Mouse (Mus musculus) thymus, postnatal 25 days (tissue): ENCODE measurements around the gene Arhgap17.

ENCODE experiments used
- DNase-seq: peaks from one replicate; pipeline ENCODE4 v3.0.0; 2022

Arhgap17 gene

GRCm38 (mm10) chr7:123276568-123276967 is 93.1 kb downstream of the Arhgap17 start:
- no peak for DNase-seq

DNA sequence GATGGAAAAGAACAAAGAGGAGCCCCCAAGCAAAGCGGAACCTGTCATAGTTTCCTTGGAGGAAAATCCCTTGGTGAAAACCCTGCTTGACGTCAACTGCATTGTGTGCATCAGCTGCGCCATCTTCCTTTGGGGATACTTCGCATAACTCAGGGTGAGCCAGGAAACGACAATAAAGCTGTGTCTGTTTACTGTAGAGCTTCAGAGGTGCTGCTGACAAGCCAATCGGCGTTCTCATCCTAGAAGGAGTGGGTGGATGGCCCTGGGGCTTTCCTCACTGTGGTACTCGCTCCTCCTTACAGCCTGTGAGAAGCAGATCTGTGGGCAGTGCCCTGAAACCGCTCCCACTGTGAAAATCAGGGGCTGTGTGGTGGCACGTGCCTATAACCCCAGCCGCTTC is 96.7 kb downstream of the Arhgap17 start:
- DNase-seq, result no peak

- DNase-seq, result no peak
Measured at GRCm38 (mm10) chr7:123258103-123258502, 111.6 kb downstream of the Arhgap17 start.

DNA sequence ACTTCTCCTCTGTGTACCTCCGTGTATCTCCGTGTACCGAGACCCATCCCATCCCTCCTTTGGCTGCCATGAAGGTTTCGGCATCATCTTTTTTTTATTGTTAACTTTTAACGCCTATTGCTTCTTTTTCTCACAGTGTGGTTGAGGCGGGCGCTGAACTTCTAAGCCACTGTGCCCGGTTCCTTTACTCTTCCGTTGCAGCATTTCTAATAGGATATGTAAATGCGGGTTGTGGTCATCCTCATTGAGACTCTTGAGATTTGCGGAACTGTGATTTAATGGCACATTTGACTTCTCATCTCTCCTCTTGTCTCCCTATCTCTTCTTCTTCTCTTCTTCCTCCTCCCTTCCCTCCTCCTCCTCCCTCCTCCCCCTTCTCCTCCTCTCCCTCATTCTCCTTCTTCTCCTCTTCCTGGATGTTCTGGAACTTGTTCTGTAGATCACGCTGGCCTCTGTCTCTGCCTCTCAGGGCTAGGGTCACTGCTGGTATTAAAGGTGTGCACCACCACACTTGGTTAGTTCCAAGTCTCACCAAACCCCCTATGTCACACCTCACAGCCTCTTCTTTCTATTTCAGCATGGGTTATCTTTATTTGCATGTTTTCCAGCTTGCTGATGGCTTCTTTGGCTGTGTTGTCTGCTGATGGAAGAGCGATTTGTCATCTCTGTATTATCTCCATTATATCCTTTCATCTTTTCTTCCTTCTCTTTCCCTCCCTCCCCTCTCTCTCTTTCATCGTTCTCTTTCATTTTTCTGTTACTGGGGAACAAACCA is 115.3 kb downstream of the Arhgap17 start:
- DNase-seq, result no peak

DNA sequence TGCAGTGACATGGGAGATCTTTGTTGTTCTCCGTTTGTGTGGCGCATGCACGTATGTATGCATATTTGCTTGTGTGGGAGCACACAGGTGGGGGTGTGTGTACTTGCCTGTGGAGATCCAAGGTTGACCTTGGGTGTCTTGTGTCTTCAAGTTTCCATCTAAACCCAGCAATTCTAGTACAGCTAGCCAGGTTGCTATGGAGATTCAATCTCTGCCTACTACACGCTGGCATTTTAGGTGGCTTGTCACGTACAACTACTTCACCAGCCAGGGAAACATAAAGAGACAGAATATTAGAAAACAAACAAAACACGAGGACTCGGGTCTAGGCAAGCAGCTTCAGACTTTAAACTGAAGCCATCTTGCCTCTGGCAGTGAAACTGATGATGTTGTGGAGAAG is 116.3 kb downstream of the Arhgap17 start:
- DNase-seq, result no peak

DNA sequence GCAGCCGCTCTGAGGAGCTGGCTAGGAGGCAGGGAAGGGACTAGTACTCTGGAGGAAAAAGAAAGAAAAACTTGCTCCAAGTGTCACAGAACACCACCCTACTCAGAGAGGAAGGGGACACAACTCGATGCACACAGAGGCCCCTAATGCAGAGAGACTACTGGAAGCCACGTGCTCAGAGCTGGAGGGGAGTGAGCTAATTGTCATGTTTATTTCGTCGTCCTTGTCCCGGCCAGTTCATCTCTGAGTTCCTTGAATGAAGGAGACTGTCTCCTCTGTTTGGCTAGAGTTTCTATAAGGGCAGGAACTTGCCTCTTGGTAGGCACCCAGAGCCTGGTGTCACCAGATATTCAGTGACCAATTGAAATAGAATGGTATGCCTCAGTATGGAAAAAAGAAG is 118.4 kb downstream of the Arhgap17 start:
- DNase-seq, result no peak

DNA sequence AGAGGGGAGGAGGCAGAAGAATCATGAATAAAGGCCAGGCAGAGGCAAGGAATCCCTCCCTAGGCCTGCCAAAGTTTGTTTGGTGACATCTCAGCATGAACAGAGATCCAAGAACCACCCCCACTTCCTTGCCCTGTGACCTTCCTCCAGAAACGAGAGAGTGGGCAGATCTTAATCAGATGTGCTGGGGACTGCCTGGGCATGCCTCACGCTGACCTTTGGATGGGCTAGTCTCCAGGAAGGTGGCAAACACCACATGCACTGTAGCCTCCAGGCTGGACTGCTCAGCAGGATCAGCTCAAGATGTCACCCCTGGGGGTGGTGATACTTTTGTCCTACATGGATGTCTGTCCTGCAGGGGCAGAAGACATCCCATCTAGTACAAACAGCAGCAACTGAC is 121.5 kb downstream of the Arhgap17 start:
- no peak for DNase-seq

DNA sequence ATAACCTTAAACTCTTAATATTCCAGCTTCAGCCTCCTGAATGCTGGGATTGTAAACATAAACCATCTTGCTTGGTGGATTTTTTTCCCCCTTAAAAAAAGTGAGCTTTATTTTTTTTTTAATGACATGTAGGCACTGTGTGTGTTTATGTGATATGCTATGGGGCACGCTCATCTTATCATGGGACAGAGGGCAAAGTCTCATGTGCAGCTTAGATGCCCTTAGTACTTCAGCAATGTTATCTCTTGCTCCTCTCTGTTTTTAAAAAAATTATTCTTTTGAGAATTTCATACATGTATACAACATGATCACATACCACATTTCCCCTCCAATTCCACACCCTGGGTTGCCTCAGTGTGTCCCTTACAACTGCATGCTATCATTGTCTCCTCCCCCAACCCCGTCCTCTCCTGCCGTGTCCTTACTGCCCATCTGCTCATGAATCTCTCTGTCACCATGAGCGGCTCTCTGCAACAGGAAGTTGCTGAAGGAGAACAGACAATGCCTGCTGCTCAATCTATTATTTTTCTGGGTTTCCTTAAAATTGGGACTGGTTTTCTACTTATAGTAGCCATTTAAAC is 123.1 kb downstream of the Arhgap17 start:
- no peak for DNase-seq

DNA sequence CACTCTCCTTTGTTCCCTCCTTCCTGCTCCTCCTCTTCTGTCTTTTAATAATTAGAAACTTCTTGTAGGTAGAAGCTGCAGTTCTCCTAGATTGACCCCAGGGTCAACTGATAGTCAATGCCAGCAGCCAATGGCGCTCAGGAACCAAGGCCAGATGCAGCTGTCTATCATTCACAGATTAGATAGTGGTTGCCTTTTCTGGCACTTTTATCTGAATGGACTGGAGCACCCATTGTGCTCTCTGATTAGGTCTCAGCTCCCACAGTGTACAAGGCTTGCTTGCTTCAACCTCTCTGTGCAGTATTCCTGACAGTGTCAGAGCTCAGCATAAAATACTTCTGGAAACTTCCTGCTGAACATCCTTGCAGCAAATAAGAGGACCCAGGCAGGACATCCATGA is 124.9 kb downstream of the Arhgap17 start:
- DNase-seq, result no peak

DNA sequence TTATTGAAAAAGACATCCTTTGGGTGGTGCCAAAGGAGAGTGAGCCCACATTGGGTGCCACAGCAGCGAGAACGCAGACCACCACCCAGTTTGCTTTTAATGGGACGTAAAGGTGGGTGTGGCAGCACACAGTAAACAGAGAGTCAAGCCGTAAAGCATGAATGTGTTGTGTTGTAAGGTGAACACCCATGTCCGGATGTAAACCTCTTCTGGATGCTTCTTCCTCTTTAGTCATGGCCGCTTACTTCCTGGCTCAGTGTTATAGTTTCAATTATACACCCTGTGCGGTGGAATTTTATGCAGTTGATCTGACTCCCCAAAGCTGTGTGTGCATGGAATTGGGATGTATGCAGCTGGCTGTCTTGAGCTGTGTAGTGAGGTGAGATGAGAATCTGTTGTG is 127.5 kb downstream of the Arhgap17 start:
- no peak for DNase-seq

GRCm38 (mm10) chr7:123240064-123240463 is 129.7 kb downstream of the Arhgap17 start:
- DNase-seq, result no peak

DNA sequence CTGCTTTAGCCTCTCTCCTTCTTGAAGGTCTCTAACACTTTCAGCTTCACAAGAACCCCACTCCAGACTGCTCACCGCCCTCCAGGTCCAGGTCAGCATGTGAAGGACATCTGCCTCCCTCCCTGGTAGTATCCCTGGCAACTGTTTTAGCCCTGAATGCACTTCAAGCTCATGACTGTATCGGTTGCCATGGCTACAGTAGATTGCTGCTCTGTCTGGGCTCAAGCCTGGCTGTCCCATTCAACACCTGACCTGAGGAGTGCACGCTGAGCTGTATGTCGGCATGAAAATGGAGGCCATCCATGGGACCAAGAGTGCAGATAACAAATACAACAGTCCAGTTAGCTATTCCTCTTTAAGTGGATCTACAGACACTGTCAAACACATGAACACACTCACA is 131.1 kb downstream of the Arhgap17 start:
- no peak for DNase-seq

DNA sequence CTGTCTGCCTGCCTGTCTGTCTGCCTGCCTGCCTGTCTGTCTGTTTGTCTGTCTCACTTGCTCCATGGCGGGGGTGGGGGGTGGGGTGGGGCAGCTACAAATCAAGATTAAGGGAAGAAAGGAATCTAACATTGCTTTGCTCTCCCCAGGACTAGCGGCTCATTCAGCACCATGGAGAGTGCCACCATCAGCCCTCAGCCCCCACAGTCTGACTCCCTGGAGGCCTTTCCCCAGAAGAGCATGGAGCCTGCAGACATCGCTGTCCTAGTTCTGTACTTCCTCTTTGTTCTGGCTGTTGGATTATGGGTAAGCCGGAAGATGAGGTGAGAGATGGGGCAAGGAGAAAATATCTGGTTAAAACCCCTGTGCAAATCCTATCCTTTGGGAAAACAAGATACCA is 134.3 kb downstream of the Arhgap17 start:
- DNase-seq, result no peak
